Mouse (Mus musculus) brain, embryonic 14.5 days (tissue): Measurements from ENCODE around the gene Inca1.

ENCODE experiments used
- CTCF ChIP-seq: fragments of 200-500 bp; IDR thresholded peaks from 2 replicates; pipeline ENCODE4 v1.5.1; 2012; ENCODE audit warnings: inconsistent platforms, mild to moderate bottlenecking, moderate library complexity, borderline replicate concordance; ENCODE audit not compliant: insufficient read depth, insufficient read length; ENCODE audit errors: extremely low read depth
- POLR2A ChIP-seq: fragments of 200-500 bp; IDR thresholded peaks from 2 replicates; pipeline ENCODE4 v1.6.1; 2012; ENCODE audit warnings: mild to moderate bottlenecking, inconsistent platforms, borderline replicate concordance; ENCODE audit not compliant: poor library complexity, insufficient read depth, insufficient read length, severe bottlenecking; ENCODE audit errors: extremely low read depth

GRCm38 (mm10) chr11:70699051-70699450 lies 904 bp downstream of the Inca1 start:
- TF ChIP-seq POLR2A (no peak), CTCF (no peak)
